Mouse (Mus musculus): ENCODE results near the gene Mmp8.

Mmp8 gene

GRCm38 (mm10) chr9:7558221-7559017 lies at the start of gene Mmp8:
Gene Mmp8 (plus strand): TSS chr9:7558456.
- no peak for DNase-seq

- no peak for DNase-seq
Observed at GRCm38 (mm10) chr9:7509619-7510233, 48.5 kb upstream of the Mmp8 start.

- no peak for DNase-seq
Observed at GRCm38 (mm10) chr9:7517944-7518571, 40.2 kb upstream of the Mmp8 start.

DNA sequence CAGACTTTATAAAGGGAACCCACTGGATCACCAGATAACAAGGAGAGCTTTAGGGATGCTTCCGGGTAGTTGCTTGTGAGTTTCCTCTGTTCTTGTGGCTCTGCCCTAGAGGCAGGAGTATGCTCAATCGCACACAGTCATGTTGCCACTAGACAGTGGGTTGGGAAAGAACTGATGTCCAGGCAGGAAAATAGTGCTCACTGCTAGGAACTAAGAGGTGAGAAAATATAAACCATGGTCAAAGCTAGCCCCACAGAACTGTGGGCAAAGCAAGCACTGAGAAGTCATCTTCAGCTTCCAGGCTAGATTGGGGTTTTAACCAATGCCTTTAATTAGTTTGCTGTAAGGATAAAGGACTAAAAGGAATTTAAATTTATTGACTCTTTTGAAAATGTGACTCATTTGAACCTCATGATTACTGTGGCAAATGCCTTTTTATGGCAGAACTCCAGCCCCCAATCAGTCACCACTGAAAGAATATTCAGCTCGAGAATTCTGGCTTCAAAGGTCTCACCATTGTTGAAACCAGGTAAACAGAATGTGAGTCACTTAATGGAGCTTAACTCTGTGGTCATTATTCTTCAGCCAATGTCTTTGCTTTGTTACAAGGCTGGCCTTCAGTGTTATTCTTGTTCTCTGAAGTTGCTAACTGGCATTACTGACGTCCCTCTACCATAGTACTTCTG lies 31.9 kb upstream of the Mmp8 start:
- no peak for DNase-seq

GRCm38 (mm10) chr9:7542763-7543162 lies 15.5 kb upstream of the Mmp8 start:
- no peak for DNase-seq

DNA sequence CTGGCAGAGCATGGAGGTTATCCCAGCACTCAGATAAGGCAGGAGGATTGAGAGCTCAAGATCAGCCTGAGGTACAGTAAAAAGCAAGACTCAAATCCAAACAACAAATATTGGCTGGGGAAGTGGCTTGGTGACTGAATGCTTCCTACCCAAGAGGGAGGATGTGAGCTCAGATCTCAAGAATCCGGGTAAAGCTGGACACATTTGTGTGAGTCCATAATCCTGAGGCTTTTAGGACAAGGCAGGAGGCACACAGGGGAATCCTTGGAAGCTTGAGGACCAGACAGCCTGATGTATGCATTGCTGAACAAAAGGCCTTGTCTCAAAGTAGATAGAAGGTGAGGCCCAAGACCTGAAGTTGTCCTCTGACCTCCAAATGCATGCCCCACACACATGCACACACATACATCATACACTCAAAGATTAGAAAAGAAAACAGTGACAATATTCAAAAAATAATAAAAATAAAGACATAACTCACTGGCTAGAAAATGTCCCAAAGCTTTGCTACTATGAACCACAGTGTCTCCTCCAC lies 13.3 kb upstream of the Mmp8 start:
- DNase-seq: no peak

GRCm38 (mm10) chr9:7545471-7545870 lies 12.8 kb upstream of the Mmp8 start:
- DNase-seq: no peak

DNA sequence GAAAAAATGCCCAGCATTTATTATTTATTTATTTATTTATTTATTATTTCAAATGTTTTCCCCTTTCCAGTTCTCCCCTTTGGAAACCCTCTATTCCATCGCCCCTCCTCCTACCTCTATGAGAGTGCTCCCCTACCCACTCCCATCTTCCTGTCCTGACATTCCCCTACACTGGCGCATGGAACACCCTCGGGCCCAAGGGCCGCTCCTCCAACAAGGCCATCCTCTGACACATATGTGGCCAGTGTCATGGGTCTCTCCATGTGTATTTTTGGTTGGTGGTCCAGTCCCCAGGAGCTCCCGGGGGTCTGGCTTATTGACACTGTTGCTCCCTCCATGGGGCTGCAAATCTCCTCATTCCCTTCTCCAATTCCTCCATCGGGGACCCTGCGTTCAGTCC lies 12.3 kb upstream of the Mmp8 start:
- no peak for DNase-seq

DNA sequence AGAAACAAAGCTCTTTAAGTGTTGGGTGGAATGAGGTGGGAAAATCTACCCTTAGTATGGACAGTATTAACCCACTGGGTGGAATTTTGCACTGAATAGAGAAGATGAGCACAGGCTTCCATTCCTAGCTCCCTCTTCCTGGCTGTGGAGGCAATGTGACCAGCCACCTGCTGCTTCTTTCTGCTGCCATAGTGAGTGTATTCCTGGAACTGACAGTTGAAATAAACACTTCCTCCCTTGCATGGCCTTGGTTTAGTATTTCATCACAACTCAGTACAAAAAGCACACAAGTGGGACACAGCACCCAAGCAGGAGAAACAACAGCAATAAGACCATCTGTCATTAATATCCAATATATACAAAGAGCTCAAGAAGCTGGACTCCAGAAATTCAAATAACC lies 6.3 kb upstream of the Mmp8 start:
- no peak for DNase-seq

DNA sequence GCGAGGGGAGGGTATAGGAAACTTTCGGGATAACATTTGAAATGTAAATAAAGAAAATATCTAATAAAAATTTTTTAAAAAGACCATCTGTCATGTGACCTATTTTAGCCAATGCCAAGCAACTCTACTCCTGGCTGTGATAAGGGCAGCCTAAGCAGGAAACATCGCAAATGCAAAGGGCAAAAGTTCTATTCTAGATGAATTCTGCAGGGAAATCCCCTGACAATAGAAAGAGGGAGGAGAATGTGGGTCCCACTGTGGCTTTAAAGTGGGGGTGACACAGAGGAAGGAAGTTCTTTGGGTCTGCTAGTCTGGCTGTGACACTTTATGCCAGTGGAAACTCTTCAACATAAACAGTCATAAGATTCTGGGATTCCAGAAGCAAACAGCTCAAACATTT lies 4.7 kb upstream of the Mmp8 start:
- no peak for DNase-seq

GRCm38 (mm10) chr9:7554382-7554781 lies 3.9 kb upstream of the Mmp8 start:
- DNase-seq: no peak

- no peak for DNase-seq
Observed at GRCm38 (mm10) chr9:7560026-7560425, 1.8 kb downstream of the Mmp8 start.

DNA sequence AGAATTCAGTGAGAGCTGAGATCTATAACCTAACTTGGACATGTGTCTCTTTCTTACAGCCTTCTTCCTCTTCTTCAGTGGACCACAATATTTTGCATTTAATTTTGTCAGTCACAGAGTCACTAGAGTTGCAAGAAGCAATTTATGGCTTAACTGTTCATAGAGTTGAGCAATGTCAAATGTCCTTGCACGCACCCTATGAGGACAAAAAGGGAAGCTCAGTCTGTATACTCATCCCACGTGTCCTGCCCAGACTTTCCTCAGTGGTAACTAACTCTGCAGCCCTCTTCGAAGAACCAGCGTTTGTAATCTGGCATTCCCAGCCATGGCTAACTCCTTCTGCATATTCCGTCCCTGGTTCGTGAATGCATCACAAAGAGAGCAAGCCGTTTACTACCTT lies 9.1 kb downstream of the Mmp8 start:
- no peak for DNase-seq

DNA sequence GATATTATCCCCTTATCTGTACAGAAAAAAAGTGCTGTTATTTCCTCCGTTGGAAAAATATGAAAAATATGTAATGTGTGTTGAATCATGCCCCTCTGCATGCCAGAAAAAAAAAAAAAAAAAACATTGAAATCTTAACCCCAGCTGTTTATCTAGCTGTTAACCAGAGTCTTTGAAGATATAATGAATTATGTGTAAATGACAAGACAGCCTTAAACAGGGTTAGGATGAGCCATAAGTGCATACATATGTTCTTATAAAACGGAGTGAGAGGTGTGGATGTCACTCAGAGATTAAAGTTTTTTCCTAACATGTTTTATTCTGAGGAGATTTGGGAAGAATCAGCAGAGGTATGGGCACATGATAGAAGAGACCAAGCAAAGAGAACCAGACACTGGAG lies 9.7 kb downstream of the Mmp8 start:
- DNase-seq: no peak

GRCm38 (mm10) chr9:7570485-7570884 lies 12.2 kb downstream of the Mmp8 start:
- DNase-seq: no peak

- DNase-seq: no peak
Observed at GRCm38 (mm10) chr9:7571162-7571561, 12.9 kb downstream of the Mmp8 start, which contains the start of gene Mmp27. Gene Mmp27 (plus strand): TSS chr9:7571396.

- DNase-seq: no peak
Observed at GRCm38 (mm10) chr9:7572188-7572587, 13.9 kb downstream of the Mmp8 start.

- DNase-seq: no peak
Observed at GRCm38 (mm10) chr9:7572663-7573308, 14.5 kb downstream of the Mmp8 start.

GRCm38 (mm10) chr9:7575526-7575925 lies 17.3 kb downstream of the Mmp8 start:
- no peak for DNase-seq

DNA sequence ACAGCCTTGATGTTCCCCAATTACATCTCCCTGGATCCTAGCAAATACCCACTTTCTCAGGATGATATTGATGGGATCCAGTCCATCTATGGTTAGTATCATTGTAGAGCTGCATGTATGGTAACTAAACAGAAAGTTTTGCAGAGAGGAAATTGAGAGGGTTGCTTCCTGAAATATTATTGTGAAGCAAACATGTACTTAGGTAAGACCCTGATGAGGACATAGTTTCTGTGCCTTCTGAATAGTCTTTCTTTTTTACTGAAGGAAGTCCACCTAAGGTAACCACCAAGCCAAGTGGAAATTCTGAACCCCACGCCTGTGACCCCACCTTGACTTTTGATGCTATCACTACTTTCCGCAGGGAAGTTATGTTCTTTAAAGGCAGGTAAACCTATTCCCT lies 19.1 kb downstream of the Mmp8 start:
- DNase-seq: no peak

GRCm38 (mm10) chr9:7590063-7590462 lies 31.8 kb downstream of the Mmp8 start:
- no peak for DNase-seq

DNA sequence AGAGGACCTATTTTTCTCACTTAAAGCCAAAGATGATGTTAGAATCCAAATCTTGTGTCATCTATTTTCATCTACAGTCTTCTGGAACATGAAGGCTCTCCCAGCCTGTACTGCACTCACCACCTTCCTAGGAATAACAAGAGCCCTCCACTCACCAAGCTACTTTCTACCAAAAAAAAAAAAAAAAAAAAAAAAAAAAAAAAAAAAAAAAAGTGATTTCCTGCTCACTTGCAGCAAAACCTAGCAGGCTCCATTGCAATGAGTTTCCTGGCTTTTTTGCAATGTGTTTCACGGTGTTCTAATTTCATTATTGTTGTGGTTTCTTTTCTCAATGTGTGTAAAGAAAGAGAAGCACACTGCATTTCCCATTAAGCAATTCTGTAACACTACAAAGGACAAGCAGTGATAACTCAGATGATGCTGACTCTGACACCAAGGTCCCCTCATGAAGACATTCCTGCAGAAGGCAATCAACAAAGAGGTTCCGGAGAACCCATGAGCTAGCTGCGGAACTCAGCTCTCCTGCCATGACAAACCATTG lies 35.1 kb downstream of the Mmp8 start:
- no peak for DNase-seq

Measured in layer of hippocampus, adult 9-11 months (tissue).